10 mouse cellular contexts compared by ENCODE assay signal in the genomic region with DNA sequence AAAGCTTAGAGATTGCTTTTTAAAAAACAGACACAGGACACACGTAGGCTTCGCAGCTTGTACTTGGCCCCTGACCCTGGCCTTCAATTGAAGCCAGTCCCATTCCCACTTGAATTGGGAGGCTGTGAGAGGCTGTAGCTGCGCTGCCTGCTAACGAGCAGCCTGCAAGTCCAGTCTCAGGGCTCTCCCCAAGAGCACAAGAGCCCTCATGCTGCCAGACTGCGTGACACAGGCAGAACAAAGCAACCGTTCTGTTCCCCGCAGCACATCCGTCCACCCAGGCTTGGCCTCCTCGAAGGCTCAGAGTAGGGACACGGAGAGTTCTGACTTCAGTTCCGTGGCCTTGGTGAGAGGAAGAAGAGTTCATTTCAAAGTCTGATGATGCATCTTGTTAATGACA.
A peak's percentile ranks its signal among the peaks of the same experiment; 100 is the strongest.
DNase-seq lines count a peak whose midpoint lies in the region; ATAC-seq and TF ChIP-seq lines count a peak whose summit lies in the region.
"Had no signal": no experiment of that assay in that cellular context is flagged by ENCODE, and none has a peak within 500 bp of the region (broad histone marks: within the 10 kb centered on the region; RNA-seq: fewer than 3 reads in every experiment).

No protein-coding gene starts in this region.

- peaks cover 14% of the 10 kb centered on the region for H3K27me3 ChIP-seq in embryonic facial prominence, embryonic 10.5 days (replicated peaks; ENCODE audit: low read depth, poor library complexity, severe bottlenecking)
- peaks cover 17% of the 10 kb centered on the region; the same call in 1 of the 2 replicates for H3K27me3 ChIP-seq in hindbrain, embryonic 10.5 days (ENCODE audit: insufficient read depth, poor library complexity, severe bottlenecking)
- no peaks in the 10 kb centered on the region for H3K27me3 ChIP-seq in midbrain, embryonic 16.5 days (ENCODE audit: control insufficient read depth, insufficient read depth, low read depth, low read length)

- no peaks in the 10 kb centered on the region for H3K9me3 ChIP-seq in embryonic facial prominence, embryonic 10.5 days
- no peaks in the 10 kb centered on the region for H3K9me3 ChIP-seq in hindbrain, embryonic 10.5 days
- H3K9me3 ChIP-seq in midbrain, embryonic 16.5 days (replicated peaks; ENCODE audit: control insufficient read depth, low read length, poor library complexity, severe bottlenecking), result no peaks in the 10 kb centered on the region

- H3K4me3 ChIP-seq in layer of hippocampus, adult 2 months, result no peak overlapping the region
- H3K4me3 ChIP-seq in embryonic facial prominence, embryonic 10.5 days, result no peak overlapping the region
- no peak overlapping the region for H3K4me3 ChIP-seq in hindbrain, embryonic 10.5 days
- H3K4me3 ChIP-seq in midbrain, embryonic 16.5 days (ENCODE audit: low read depth, low read length), result no peak overlapping the region

- WGBS in embryonic facial prominence, embryonic 10.5 days, result 13% methylated on average over 11 of the region's 11 CpGs
- WGBS in hindbrain, embryonic 10.5 days, result 16% methylated on average over 11 of the region's 11 CpGs
- WGBS in midbrain, embryonic 16.5 days, result 11% methylated on average over 11 of the region's 11 CpGs

- peaks cover 24% of the 10 kb centered on the region for H3K4me1 ChIP-seq in embryonic facial prominence, embryonic 10.5 days
- H3K4me1 ChIP-seq in hindbrain, embryonic 10.5 days (replicated peaks), result peaks cover 34% of the 10 kb centered on the region
- H3K4me1 ChIP-seq in midbrain, embryonic 16.5 days (ENCODE audit: control insufficient read depth, insufficient read depth, low read length), result peaks cover 11% of the 10 kb centered on the region

- DNase-seq in layer of hippocampus, adult 2 months (ENCODE audit: low spot score in 2 of 2), result no peak
- no peak for DNase-seq in layer of hippocampus, adult 9-10 months (ENCODE audit: low spot score)
- peak; percentile 64 for DNase-seq in embryonic facial prominence, embryonic 10.5 days (ENCODE audit: low spot score)
- DNase-seq in hindbrain, embryonic 10.5 days (ENCODE audit: low spot score), result peak; percentile 65
- no peak for DNase-seq in right cerebral cortex, postnatal 14 days
- no peak for DNase-seq in frontal cortex, postnatal 10 days (ENCODE audit: low spot score in 2 of 2)
- DNase-seq: kidney, postnatal 14 days had no signal

- H3K9ac ChIP-seq in midbrain, embryonic 16.5 days (ENCODE audit: low read depth, low read length), result no peak overlapping the region

- H3K4me2 ChIP-seq in midbrain, embryonic 16.5 days (ENCODE audit: low read length), result no peak overlapping the region

- H3K36me3 ChIP-seq in embryonic facial prominence, embryonic 10.5 days (replicated peaks), result no peaks in the 10 kb centered on the region; the same call in 1 of the 2 replicates
- peaks cover 32% of the 10 kb centered on the region for H3K36me3 ChIP-seq in hindbrain, embryonic 10.5 days
- H3K36me3 ChIP-seq in midbrain, embryonic 16.5 days (ENCODE audit: control insufficient read depth, insufficient read depth, low read length), result no peaks in the 10 kb centered on the region
- H3K36me3 ChIP-seq: G1E had no signal

- peak; percentile 71 for ATAC-seq in midbrain, embryonic 16.5 days
- ATAC-seq in granulocyte monocyte progenitor cell, adult 5-6 weeks (replicated peaks; ENCODE audit: poor library complexity, severe bottlenecking), result no peak

- peak overlapping the region; percentile 84 for H3K27ac ChIP-seq in layer of hippocampus, adult 2 months
- H3K27ac ChIP-seq in embryonic facial prominence, embryonic 10.5 days (replicated peaks), result peak overlapping the region; percentile 78
- peak overlapping the region; percentile 76 for H3K27ac ChIP-seq in hindbrain, embryonic 10.5 days
- H3K27ac ChIP-seq in midbrain, embryonic 16.5 days (ENCODE audit: low read length), result no peak overlapping the region

- TF ChIP-seq CTCF in layer of hippocampus, adult 2 months (conservative IDR thresholded peaks at IDR 0.05), result no peak

Comparison
In these comparisons a context has a peak if more than half of its experiments do, and no peak if none do; other contexts are left out.
1. DNase-seq: peak in embryonic facial prominence, embryonic 10.5 days (single experiment) and hindbrain, embryonic 10.5 days (single experiment); none in layer of hippocampus, adult 2 months (0 of 2), layer of hippocampus, adult 9-10 months (single experiment), right cerebral cortex, postnatal 14 days (single experiment) and frontal cortex, postnatal 10 days (0 of 2).